Comparison of ENCODE assay signal across 12 mouse cellular contexts in genomic region chr3:109467288-109467687, GRCm38 (mm10).
A peak's percentile ranks its signal among the peaks of the same experiment; 100 is the strongest.
DNase-seq lines count a peak whose midpoint lies in the region; ATAC-seq lines count a peak whose summit lies in the region.
"Had no signal": no experiment of that assay in that cellular context is flagged by ENCODE, and none has a peak within 500 bp of the region (broad histone marks: within the 10 kb centered on the region; RNA-seq: fewer than 3 reads in every experiment).

No protein-coding gene starts in this region.

- H3K27me3 ChIP-seq in heart, embryonic 11.5 days (ENCODE audit: control insufficient read depth, insufficient read depth, low read length) = no peaks in the 10 kb centered on the region
- H3K27me3 ChIP-seq in midbrain, embryonic 11.5 days (ENCODE audit: control insufficient read depth, insufficient read depth, low read length) = no peaks in the 10 kb centered on the region
- no peaks in the 10 kb centered on the region for H3K27me3 ChIP-seq in midbrain, embryonic 10.5 days (ENCODE audit: low read depth, poor library complexity, severe bottlenecking)
- no peaks in the 10 kb centered on the region for H3K27me3 ChIP-seq in embryonic facial prominence, embryonic 10.5 days (replicated peaks; ENCODE audit: low read depth, poor library complexity, severe bottlenecking)
- H3K27me3 ChIP-seq: liver, embryonic 13.5 days had no signal

- peaks cover 4% of the 10 kb centered on the region; the same call in 1 of the 2 replicates for H3K4me1 ChIP-seq in heart, embryonic 11.5 days (ENCODE audit: control insufficient read depth, insufficient read depth, low read length)
- no peaks in the 10 kb centered on the region for H3K4me1 ChIP-seq in midbrain, embryonic 11.5 days (ENCODE audit: control insufficient read depth, insufficient read depth, low read length)
- H3K4me1 ChIP-seq in midbrain, embryonic 10.5 days = no peaks in the 10 kb centered on the region
- H3K4me1 ChIP-seq in embryonic facial prominence, embryonic 10.5 days = no peaks in the 10 kb centered on the region

- WGBS in heart, embryonic 11.5 days (ENCODE audit: insufficient replicate concordance) = 59% methylated on average over 4 of the region's 4 CpGs
- 82% methylated on average over 4 of the region's 4 CpGs for WGBS in midbrain, embryonic 11.5 days
- 87% methylated on average over 4 of the region's 4 CpGs for WGBS in midbrain, embryonic 10.5 days
- 73% methylated on average over 4 of the region's 4 CpGs for WGBS in embryonic facial prominence, embryonic 10.5 days

- no peaks in the 10 kb centered on the region for H3K36me3 ChIP-seq in heart, embryonic 11.5 days (ENCODE audit: control insufficient read depth, insufficient read depth, low read length)
- H3K36me3 ChIP-seq in midbrain, embryonic 11.5 days (ENCODE audit: control insufficient read depth, insufficient read depth, low read length) = no peaks in the 10 kb centered on the region
- H3K36me3 ChIP-seq in midbrain, embryonic 10.5 days = no peaks in the 10 kb centered on the region
- H3K36me3 ChIP-seq in embryonic facial prominence, embryonic 10.5 days (replicated peaks) = no peaks in the 10 kb centered on the region
- H3K36me3 ChIP-seq: liver, embryonic 13.5 days had no signal

- H3K4me3 ChIP-seq in heart, embryonic 11.5 days (ENCODE audit: low read depth, low read length) = no peak overlapping the region
- no peak overlapping the region for H3K4me3 ChIP-seq in midbrain, embryonic 11.5 days (ENCODE audit: low read depth, low read length)
- H3K4me3 ChIP-seq in midbrain, embryonic 10.5 days = no peak overlapping the region
- H3K4me3 ChIP-seq in embryonic facial prominence, embryonic 10.5 days = no peak overlapping the region
- H3K4me3 ChIP-seq: liver, embryonic 13.5 days; myocyte had no signal

- ATAC-seq in heart, embryonic 11.5 days (replicated peaks; ENCODE audit: insufficient number of reproducible peaks, low FRiP score, low TSS enrichment) = no peak
- ATAC-seq in midbrain, embryonic 11.5 days (ENCODE audit: low FRiP score) = no peak
- ATAC-seq: intestine, embryonic 16.5 days had no signal

- H3K9me3 ChIP-seq in heart, embryonic 11.5 days (replicated peaks; ENCODE audit: control insufficient read depth, low read length) = no peaks in the 10 kb centered on the region
- no peaks in the 10 kb centered on the region for H3K9me3 ChIP-seq in midbrain, embryonic 11.5 days (ENCODE audit: control insufficient read depth, low read length)
- H3K9me3 ChIP-seq in midbrain, embryonic 10.5 days (replicated peaks) = no peaks in the 10 kb centered on the region
- H3K9me3 ChIP-seq in embryonic facial prominence, embryonic 10.5 days = no peaks in the 10 kb centered on the region
- H3K9me3 ChIP-seq: liver, embryonic 13.5 days had no signal

- no peak overlapping the region for H3K27ac ChIP-seq in heart, embryonic 11.5 days (ENCODE audit: low read depth, low read length)
- H3K27ac ChIP-seq in midbrain, embryonic 11.5 days (ENCODE audit: low read depth, low read length) = no peak overlapping the region
- H3K27ac ChIP-seq in midbrain, embryonic 10.5 days (replicated peaks) = no peak overlapping the region
- no peak overlapping the region for H3K27ac ChIP-seq in embryonic facial prominence, embryonic 10.5 days (replicated peaks)
- H3K27ac ChIP-seq: liver, embryonic 13.5 days had no signal

- DNase-seq in heart, adult 11 months = peak; percentile 92
- DNase-seq in midbrain, embryonic 11.5 days (ENCODE audit: low spot score, missing footprints) = peak; percentile 59
- no peak for DNase-seq in midbrain, embryonic 10.5 days (ENCODE audit: low spot score)
- DNase-seq in kidney, adult 9 months = peak; percentile 62
- DNase-seq in embryonic facial prominence, embryonic 10.5 days (ENCODE audit: low spot score) = no peak
- no peak for DNase-seq in right cerebral cortex, postnatal 14 days
- DNase-seq in cerebellum, adult 8-10 months = no peak
- DNase-seq: cerebellum, postnatal 14 days; liver, embryonic 13.5 days had no signal

- no peak overlapping the region for H3K4me2 ChIP-seq in heart, embryonic 11.5 days
- no peak overlapping the region for H3K4me2 ChIP-seq in midbrain, embryonic 11.5 days
- H3K4me2 ChIP-seq: liver, embryonic 13.5 days had no signal

- no peak overlapping the region for H3K9ac ChIP-seq in heart, embryonic 11.5 days (ENCODE audit: low read depth, low read length)
- H3K9ac ChIP-seq in midbrain, embryonic 11.5 days (ENCODE audit: low read length) = no peak overlapping the region
- H3K9ac ChIP-seq: liver, embryonic 13.5 days had no signal

Comparison
In these comparisons a context has a peak if more than half of its experiments do, and no peak if none do; other contexts are left out.
1. DNase-seq: peak in heart, adult 11 months (single experiment), midbrain, embryonic 11.5 days (single experiment) and kidney, adult 9 months (single experiment); none in midbrain, embryonic 10.5 days (single experiment), embryonic facial prominence, embryonic 10.5 days (single experiment), right cerebral cortex, postnatal 14 days (single experiment) and cerebellum, adult 8-10 months (single experiment).